Mouse (Mus musculus): ENCODE data around the gene Fat4. TPM values are rescaled to one million over a fixed set of nuclear protein-coding genes. Genes with fewer than 3 reads are reported as not detected.
A peak's percentile ranks its signal among the peaks of the same experiment; 100 is the strongest.

Gene Fat4
- polyA plus RNA-seq, 1 experiment from 2014 or later: 7.6 TPM

- peaks cover 41% of the 10 kb centered on the region for H3K4me1 ChIP-seq
- peak overlapping the region; percentile 73 for H3K4me3 ChIP-seq
- H3K9me3 ChIP-seq: no peaks in the 10 kb centered on the region
- peaks cover 14% of the 10 kb centered on the region for H3K36me3 ChIP-seq (replicated peaks)
- peak overlapping the region; percentile 93 for H3K27ac ChIP-seq (replicated peaks)
- DNase-seq (ENCODE audit: low spot score): peak; percentile 88
- H3K27me3 ChIP-seq (replicated peaks; ENCODE audit: low read depth, poor library complexity, severe bottlenecking): peaks cover 27% of the 10 kb centered on the region
- WGBS: 0% methylated on average over 6 of the region's 6 CpGs
These were observed 2.5 kb upstream of the Fat4 start for GRCm38 (mm10) chr3:38884276-38884675.

GRCm38 (mm10) chr3:38884919-38885418 is 1.8 kb upstream of the Fat4 start:
- H3K4me1 ChIP-seq: peaks cover 44% of the 10 kb centered on the region

GRCm38 (mm10) chr3:38885481-38886001 is 1.2 kb upstream of the Fat4 start:
- peak overlapping the region; percentile 93 for H3K27ac ChIP-seq (replicated peaks)
- peak; percentile 93 for DNase-seq (ENCODE audit: low spot score)
- WGBS: under 1% methylated on average over 56 of the region's 56 CpGs
- peaks cover 4% of the 10 kb centered on the region for H3K9me3 ChIP-seq
- peak overlapping the region; percentile 73 for H3K4me3 ChIP-seq
- peaks cover 30% of the 10 kb centered on the region for H3K27me3 ChIP-seq (replicated peaks; ENCODE audit: low read depth, poor library complexity, severe bottlenecking)
- peaks cover 27% of the 10 kb centered on the region for H3K36me3 ChIP-seq (replicated peaks)
- peaks cover 44% of the 10 kb centered on the region for H3K4me1 ChIP-seq

More at GRCm38 (mm10) chr3:38884919-38885418, 1.8 kb upstream of the Fat4 start:
- Histone ChIP-seq H3K9me3 (no peaks in the 10 kb centered on the region), H3K27ac (replicated peaks) (peak overlapping the region; percentile 93), H3K4me3 (peak overlapping the region; percentile 73), H3K36me3 (replicated peaks) (peaks cover 21% of the 10 kb centered on the region), H3K27me3 (replicated peaks; ENCODE audit: low read depth, poor library complexity, severe bottlenecking) (peaks cover 30% of the 10 kb centered on the region)
- DNase-seq (ENCODE audit: low spot score): peak; percentile 88
- WGBS: under 1% methylated on average over 24 of the region's 24 CpGs

GRCm38 (mm10) chr3:38886061-38886821 is 499 bp upstream of the Fat4 start:
- H3K9me3 ChIP-seq: peaks cover 11% of the 10 kb centered on the region

GRCm38 (mm10) chr3:38887381-38887991 is 746 bp downstream of the Fat4 start:
- Histone ChIP-seq H3K9me3 (peaks cover 13% of the 10 kb centered on the region), H3K27me3 (replicated peaks; ENCODE audit: low read depth, poor library complexity, severe bottlenecking) (peaks cover 30% of the 10 kb centered on the region), H3K36me3 (replicated peaks) (peaks cover 46% of the 10 kb centered on the region), H3K27ac (replicated peaks) (peak overlapping the region; percentile 93), H3K4me3 (peak overlapping the region; percentile 73), H3K4me1 (peaks cover 57% of the 10 kb centered on the region)
- WGBS: 1% methylated on average over 47 of the region's 47 CpGs
- DNase-seq (ENCODE audit: low spot score): peak; percentile 72

More at GRCm38 (mm10) chr3:38886061-38886821, 499 bp upstream of the Fat4 start:
- Histone ChIP-seq H3K36me3 (replicated peaks) (peaks cover 34% of the 10 kb centered on the region), H3K4me1 (peaks cover 45% of the 10 kb centered on the region), H3K27ac (replicated peaks) (peak overlapping the region; percentile 93), H3K4me3 (peak overlapping the region; percentile 73), H3K27me3 (replicated peaks; ENCODE audit: low read depth, poor library complexity, severe bottlenecking) (peaks cover 30% of the 10 kb centered on the region)
- WGBS: under 1% methylated on average over 60 of the region's 60 CpGs
- peak; percentile 69 for DNase-seq (ENCODE audit: low spot score)

GRCm38 (mm10) chr3:38888111-38888510 is 1.4 kb downstream of the Fat4 start:
- Histone ChIP-seq H3K4me3 (peak overlapping the region; percentile 73), H3K9me3 (peaks cover 13% of the 10 kb centered on the region), H3K36me3 (replicated peaks) (peaks cover 51% of the 10 kb centered on the region), H3K27me3 (replicated peaks; ENCODE audit: low read depth, poor library complexity, severe bottlenecking) (peaks cover 30% of the 10 kb centered on the region), H3K4me1 (peaks cover 64% of the 10 kb centered on the region), H3K27ac (replicated peaks) (peak overlapping the region; percentile 93)
- 15% methylated on average over 24 of the region's 24 CpGs for WGBS
- peak; percentile 78 for DNase-seq (ENCODE audit: low spot score)

- Histone ChIP-seq H3K36me3 (replicated peaks) (peaks cover 85% of the 10 kb centered on the region), H3K27me3 (replicated peaks; ENCODE audit: low read depth, poor library complexity, severe bottlenecking) (peaks cover 16% of the 10 kb centered on the region), H3K27ac (replicated peaks) (no peak overlapping the region), H3K4me3 (peak overlapping the region; percentile 50), H3K4me1 (peaks cover 51% of the 10 kb centered on the region), H3K9me3 (peaks cover 19% of the 10 kb centered on the region)
- WGBS: 63% methylated on average over 6 of the region's 6 CpGs
- no peak for DNase-seq (ENCODE audit: low spot score)
These were observed 6.1 kb downstream of the Fat4 start for GRCm38 (mm10) chr3:38892791-38893224.

GRCm38 (mm10) chr3:38900839-38901238 is 14.1 kb downstream of the Fat4 start:
- H3K9me3 ChIP-seq: no peaks in the 10 kb centered on the region
- peaks cover 14% of the 10 kb centered on the region for H3K4me1 ChIP-seq
- DNase-seq (ENCODE audit: low spot score): no peak
- no peaks in the 10 kb centered on the region for H3K27me3 ChIP-seq (replicated peaks; ENCODE audit: low read depth, poor library complexity, severe bottlenecking)
- 15% methylated on average over 1 of the region's 1 CpGs for WGBS
- H3K36me3 ChIP-seq (replicated peaks): peaks cover 44% of the 10 kb centered on the region
- no peak overlapping the region for H3K27ac ChIP-seq (replicated peaks)
- H3K4me3 ChIP-seq: no peak overlapping the region

GRCm38 (mm10) chr3:38906832-38907231 is 20.1 kb downstream of the Fat4 start:
- peaks cover 15% of the 10 kb centered on the region for H3K36me3 ChIP-seq (replicated peaks)
- no peak overlapping the region for H3K4me3 ChIP-seq
- 79% methylated on average over 3 of the region's 3 CpGs for WGBS
- H3K27ac ChIP-seq (replicated peaks): no peak overlapping the region
- DNase-seq (ENCODE audit: low spot score): no peak
- 0 out of 2 replicates have a peak, but pooled peaks cover 3% of the 10 kb centered on the region for H3K27me3 ChIP-seq (replicated peaks; ENCODE audit: low read depth, poor library complexity, severe bottlenecking)
- H3K4me1 ChIP-seq: peaks cover 10% of the 10 kb centered on the region
- no peaks in the 10 kb centered on the region for H3K9me3 ChIP-seq

GRCm38 (mm10) chr3:38907676-38908425 is 21.1 kb downstream of the Fat4 start:
- DNase-seq (ENCODE audit: low spot score): no peak
- WGBS: 34% methylated on average over 14 of the region's 14 CpGs
- Histone ChIP-seq H3K27me3 (replicated peaks; ENCODE audit: low read depth, poor library complexity, severe bottlenecking) (0 out of 2 replicates have a peak, but pooled peaks cover 3% of the 10 kb centered on the region), H3K4me3 (no peak overlapping the region), H3K4me1 (peaks cover 13% of the 10 kb centered on the region), H3K27ac (replicated peaks) (no peak overlapping the region), H3K36me3 (replicated peaks) (peaks cover 5% of the 10 kb centered on the region), H3K9me3 (no peaks in the 10 kb centered on the region)

- H3K36me3 ChIP-seq (replicated peaks): no peaks in the 10 kb centered on the region; the same call in 1 of the 2 replicates
- no peak overlapping the region for H3K4me3 ChIP-seq
- no peak for DNase-seq (ENCODE audit: low spot score)
- 76% methylated on average over 13 of the region's 13 CpGs for WGBS
- H3K27me3 ChIP-seq (replicated peaks; ENCODE audit: low read depth, poor library complexity, severe bottlenecking): 0 out of 2 replicates have a peak, but pooled peaks cover 3% of the 10 kb centered on the region
- H3K4me1 ChIP-seq: peaks cover 20% of the 10 kb centered on the region
- H3K9me3 ChIP-seq: no peaks in the 10 kb centered on the region
- H3K27ac ChIP-seq (replicated peaks): no peak overlapping the region
These were observed 21.8 kb downstream of the Fat4 start for GRCm38 (mm10) chr3:38908426-38909111.

Measured in embryonic facial prominence, embryonic 10.5 days (tissue).